Mouse (Mus musculus): ENCODE results near the gene Pdia6.

Gene Pdia6

DNA sequence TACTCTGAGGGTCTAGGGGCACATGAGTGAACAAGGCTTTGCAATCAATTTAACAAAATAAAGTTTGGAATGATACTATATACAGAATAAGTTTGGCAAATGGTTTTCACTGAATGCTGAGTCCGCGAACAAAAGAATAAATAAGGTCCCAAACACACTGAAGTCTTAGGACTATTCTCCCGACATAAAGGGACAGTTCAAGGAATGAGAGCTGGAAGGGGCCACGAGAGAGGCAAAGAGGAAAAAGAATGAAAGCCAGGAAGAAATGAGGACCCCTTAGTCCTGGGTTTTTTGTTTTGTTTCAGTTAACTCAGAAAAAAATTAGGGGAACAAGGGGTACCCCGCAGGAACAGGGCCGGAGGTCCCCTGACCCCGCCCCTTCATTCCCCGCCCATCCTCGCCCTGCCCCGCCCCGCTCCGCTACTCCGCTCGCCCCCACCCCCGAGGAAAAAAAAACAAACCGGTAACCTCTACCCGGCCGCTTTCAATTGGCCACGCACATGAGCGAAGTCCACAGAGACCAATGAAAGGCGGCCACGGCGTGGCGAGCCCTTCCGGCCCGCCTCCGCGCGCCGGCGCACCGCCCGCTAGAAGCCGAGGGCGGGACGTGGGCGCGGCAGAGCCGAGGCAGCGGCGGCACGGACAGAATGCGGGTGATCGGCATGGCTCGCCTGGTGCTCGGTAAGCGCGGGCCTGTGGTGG lies at the start of gene Pdia6:
Gene Pdia6 (plus strand): TSS at position 575 of the 702 bp plus-strand sequence.
- DNase-seq: peak; percentile 93

DNA sequence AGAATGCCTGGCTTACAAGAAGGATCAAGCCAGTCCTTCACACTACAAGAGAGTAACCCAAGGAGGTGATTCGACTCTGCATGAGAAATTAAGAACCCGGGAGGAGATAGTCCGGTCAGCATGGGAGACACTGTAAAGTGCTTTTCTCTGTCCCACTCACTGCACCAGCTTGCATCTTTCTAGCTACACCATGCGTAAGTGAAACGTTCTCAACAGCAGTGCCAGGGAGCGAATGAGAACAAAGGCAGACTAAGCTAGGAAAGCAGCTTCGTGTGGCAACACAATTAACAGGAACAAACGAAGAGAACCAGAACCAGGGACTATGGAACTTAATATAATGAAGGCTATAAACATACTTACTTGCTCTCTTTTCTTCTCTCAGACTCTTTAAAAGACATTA lies 48.0 kb upstream of the Pdia6 start:
- DNase-seq: no peak

GRCm38 (mm10) chr12:17219107-17219506 lies 47.2 kb upstream of the Pdia6 start:
- no peak for DNase-seq

GRCm38 (mm10) chr12:17220631-17221030 lies 45.7 kb upstream of the Pdia6 start:
- DNase-seq: no peak

GRCm38 (mm10) chr12:17221891-17222428 lies 44.4 kb upstream of the Pdia6 start:
- DNase-seq: no peak

GRCm38 (mm10) chr12:17223050-17223449 lies 43.3 kb upstream of the Pdia6 start:
- no peak for DNase-seq

- DNase-seq: no peak
Observed at GRCm38 (mm10) chr12:17225012-17225411, 41.3 kb upstream of the Pdia6 start.

DNA sequence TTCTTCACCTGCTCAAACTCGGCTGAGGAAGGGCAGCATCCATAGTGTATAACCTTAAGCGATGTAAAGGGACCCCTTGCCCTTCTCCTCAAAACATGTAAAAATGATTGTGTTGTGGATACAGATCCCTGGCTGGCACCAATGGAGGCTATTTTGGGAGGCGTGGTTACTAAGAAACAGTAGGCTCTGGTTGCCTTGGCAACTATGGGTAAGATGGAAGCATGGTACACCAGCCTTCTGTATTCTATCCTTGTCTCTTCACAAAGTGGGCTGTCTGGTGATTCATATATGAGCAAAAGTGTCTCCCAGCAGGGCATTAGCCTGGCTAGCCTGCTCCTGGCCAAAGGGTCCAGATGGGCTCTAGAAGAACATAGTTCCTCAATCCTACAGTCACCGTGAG lies 38.4 kb upstream of the Pdia6 start:
- no peak for DNase-seq

DNA sequence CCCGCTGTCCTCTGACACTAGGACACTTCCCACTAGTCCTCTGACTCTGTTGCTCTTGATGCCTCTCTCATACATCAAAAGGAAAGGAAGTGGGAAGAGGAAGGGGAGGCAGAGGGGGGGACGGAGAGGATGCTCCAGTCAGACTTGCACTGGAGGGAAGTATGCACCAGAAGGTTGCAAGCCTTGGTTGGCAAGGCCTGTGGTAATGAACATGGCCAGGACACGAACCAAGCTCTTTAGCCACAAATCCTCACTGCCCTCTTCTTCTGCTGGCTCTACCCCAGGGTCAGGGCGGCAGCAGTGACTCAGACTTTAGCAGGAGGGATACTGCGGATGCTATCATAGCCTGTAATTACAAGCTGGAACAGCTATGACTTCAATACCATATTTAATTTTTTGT lies 35.8 kb upstream of the Pdia6 start:
- no peak for DNase-seq

DNA sequence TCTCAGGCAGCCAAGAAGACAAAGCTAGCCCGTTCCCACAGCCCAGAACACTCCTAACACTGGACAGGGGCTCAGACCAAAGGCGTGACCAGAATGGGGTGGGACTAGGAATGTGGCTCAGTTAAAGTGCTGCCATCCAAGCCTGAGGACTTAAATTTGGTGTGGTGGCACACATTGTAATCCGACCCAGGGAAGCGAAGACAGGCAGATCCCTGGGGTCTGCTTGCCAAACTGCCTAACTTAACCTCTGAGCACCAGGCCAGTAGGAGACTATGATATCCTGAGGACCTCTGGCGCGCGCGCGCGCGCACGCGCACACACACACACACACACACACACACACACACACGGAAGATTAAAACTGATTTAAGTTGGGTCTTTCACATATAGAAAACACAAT lies 34.8 kb upstream of the Pdia6 start:
- no peak for DNase-seq

DNA sequence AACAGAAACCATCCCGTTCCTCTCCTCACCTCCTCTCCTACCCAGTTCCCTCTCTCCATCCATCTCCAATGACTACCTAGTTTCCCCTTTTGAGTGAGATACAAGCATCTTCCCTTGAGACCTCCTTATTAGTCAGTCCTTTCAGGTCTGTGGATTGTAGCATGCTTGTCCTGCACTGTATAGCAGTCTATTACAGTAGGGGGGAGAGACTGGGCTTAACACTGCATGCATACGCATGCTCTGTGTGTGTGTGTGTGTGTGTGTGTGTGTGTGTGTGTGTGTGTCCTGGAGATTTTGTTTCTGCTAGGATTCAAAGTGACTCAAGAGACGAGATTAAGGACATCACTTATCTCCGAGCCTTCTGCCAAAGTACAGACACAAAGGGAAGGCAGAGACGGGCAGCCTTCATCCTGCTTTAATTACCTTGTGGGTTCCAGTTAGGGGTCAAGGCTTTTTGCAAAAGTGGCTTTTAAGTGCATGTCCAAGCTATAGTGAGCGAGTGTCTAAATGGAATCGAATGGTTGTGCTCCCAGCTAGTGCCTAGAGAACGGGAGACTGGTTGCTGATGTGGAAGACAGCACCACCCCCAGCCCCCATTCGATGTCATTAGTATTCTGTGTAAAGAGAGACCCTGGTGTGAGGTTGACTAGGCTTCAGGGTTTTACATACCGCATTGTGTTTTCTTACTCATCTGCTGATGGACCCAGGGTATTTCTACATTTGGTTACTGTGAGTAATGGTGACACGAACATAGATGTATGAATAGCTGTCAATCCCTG lies 30.6 kb upstream of the Pdia6 start:
- no peak for DNase-seq

DNA sequence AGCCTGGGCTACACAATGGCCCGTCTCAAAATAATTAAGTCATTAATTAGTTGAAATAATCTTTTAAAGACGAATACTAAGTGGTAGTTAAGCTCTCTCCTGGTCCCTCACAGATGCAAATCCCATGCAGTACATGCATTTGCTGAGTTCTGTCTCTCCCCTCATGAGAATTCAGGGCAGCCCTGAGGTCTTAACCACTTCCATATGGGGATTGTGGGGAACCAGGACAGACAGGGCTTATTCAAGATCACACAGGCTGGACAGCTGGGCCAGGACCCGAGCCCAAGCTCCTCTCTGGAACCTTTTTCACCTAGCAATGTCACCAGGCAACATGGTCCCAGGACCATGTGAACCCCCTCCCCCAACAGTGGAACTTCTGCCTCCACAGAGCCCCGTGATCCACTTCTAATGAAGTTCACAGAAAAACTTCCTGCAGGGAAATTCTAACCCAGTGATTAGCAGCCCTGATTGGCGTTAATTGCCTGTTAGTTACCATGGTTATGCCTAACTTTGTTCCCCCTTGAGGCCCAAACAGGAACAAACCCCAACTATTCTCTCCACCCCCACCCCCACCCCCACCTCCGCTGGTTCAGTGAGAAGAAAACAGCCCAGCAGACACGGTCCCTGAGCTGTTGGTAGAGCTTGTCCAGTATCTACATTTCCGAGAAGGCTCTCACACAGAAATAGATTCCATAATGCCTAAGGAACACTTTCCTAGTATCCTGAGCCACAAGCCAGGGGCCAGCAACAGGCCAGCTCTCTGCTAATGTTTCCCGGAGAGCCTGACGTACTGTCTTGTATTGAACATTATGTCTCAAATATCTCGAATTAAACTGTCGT lies 27.5 kb upstream of the Pdia6 start:
- DNase-seq: no peak

DNA sequence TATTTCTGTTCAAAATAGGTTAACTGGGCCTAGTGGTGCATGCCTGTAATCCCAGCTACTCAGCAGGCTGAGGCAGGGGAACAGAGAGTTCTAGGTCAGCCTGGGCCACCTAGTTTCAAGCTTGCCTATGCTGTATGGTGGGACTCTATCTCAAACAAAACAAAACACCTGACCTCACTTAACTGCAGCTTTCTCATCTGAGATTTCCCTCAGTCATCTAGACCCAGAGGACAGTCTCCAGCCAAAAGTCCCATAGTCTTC lies 27.0 kb upstream of the Pdia6 start:
- DNase-seq: no peak

DNA sequence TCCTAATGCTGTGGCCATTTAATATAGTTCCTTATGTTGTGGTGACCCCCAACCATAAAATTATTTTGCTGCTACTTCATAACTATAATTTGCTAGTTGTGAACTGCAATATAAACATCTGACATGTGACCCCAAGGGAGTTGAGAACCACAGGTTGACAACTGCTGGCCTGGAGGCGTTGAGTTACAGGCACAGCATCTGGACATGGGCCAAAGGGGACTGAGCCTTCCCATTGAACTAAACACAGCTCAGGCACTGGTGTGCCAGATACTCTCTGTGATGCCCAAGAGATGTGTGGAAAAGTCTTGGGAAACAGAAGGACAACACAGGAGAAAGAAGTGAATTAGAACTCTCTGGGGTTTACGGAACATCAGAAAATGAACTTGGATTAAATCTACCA lies 25.3 kb upstream of the Pdia6 start:
- no peak for DNase-seq

- no peak for DNase-seq
Observed at GRCm38 (mm10) chr12:17241614-17242013, 24.7 kb upstream of the Pdia6 start.

DNA sequence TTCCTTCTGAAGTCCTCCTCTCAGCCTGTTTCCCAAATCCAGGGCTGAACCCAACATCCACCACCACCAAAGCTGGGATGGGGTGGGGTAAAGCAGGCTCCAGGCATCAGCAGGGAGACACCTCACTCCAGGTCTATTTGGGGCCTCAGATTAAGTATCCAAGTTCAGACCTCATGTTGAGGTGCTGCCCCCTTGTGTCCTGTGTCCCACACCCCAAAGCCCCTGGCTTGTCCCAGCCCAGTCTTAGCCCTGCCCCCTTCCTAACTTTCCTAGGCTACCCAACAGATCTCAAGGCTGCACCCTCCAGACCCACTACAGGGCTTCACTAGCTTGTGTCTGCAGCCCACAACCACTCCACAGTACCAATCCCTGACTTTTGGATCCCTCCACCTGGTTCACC lies 24.3 kb upstream of the Pdia6 start:
- no peak for DNase-seq

GRCm38 (mm10) chr12:17250962-17251361 lies 15.4 kb upstream of the Pdia6 start:
- no peak for DNase-seq

GRCm38 (mm10) chr12:17253069-17253468 lies 13.3 kb upstream of the Pdia6 start:
- peak; percentile 56 for DNase-seq

DNA sequence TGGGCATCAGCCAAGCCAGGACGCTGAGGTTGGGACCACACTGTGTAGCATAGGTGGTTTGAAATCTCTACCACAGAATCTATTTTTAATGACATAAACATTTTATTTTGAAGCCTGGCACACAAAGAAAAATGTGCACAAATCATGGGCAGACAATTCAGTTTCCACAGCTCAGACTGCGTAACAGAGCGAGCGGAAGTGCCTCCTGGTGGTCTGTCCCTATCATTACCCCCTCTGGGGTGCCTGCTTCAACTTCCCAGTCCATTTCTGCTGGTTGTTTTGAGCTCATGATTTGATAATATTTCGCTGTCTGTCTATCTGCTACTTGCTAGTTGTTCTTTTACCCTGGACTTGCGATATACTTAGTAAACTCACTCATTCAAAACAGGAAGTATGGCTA lies 10.7 kb upstream of the Pdia6 start:
- DNase-seq: no peak

- DNase-seq: peak; percentile 40
Observed at GRCm38 (mm10) chr12:17256905-17257304, 9.4 kb upstream of the Pdia6 start.

DNA sequence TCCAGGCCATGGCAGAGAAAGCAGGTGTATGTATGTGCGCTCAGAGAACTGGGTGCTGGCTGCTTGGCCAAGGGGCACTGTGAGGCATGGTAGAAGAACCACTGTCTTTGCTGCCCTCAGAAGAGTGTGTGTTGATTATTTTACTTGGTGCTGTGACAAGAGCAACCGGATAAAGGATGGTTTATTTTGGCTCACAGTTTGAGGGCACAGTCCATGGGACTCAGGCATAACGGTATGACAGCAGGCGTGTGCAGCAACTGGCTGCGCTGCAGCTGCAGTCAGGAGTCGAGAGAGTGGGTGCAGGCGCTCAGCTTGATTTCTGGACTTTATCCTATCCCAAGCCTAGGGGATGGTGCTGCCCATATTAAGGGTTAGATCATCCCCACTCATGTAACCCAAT lies 7.9 kb upstream of the Pdia6 start:
- DNase-seq: no peak

DNA sequence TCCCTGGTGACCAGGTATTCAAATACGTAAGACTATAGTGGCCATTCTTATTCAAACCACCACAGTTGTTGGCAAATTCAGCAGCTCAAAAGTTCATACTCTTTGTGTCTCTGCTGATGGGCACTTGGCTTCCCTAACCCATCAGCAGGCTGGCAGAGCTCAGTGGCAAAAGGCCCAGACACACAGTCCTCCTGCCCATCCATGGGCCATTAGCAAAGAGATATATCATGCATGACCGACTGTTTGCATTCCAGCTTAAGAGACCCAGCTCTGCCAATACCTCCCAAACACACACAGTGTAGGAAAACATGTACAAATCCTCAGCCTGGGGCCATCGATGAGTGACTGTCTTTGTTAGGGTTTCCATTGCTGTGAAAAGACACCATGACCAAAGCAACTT lies 5.3 kb upstream of the Pdia6 start:
- no peak for DNase-seq

DNA sequence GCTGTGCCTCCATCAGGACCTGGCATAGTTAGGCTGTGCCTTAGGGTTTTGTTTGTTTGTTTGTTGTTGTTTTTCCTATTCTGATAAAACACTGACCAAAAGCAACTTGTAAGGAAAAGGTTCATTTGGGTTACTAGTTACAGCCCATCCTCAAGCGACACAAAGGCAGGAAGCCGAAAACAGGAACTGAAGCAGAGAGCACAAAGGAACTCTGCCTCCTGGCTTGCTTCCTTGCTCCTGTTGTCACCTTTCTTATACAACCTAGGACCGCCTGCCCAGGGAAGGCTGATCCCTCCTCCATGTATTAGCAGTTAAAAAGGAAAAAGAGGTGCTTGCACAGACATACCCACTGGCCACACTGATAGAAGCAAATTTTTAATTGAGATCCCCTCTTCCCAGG lies 2.5 kb upstream of the Pdia6 start:
- DNase-seq: no peak

- no peak for DNase-seq
Observed at GRCm38 (mm10) chr12:17264826-17265225, 1.5 kb upstream of the Pdia6 start.

Data from kidney, adult 18-20 months (tissue).